Mouse (Mus musculus) MN1 (cell line): ENCODE results near the gene Shroom3.

Experiments
- DNase-seq: peaks from one replicate; pipeline ENCODE4 v3.0.0-alpha.2; 2016; ENCODE audit warnings: low spot score

Gene Shroom3

DNA sequence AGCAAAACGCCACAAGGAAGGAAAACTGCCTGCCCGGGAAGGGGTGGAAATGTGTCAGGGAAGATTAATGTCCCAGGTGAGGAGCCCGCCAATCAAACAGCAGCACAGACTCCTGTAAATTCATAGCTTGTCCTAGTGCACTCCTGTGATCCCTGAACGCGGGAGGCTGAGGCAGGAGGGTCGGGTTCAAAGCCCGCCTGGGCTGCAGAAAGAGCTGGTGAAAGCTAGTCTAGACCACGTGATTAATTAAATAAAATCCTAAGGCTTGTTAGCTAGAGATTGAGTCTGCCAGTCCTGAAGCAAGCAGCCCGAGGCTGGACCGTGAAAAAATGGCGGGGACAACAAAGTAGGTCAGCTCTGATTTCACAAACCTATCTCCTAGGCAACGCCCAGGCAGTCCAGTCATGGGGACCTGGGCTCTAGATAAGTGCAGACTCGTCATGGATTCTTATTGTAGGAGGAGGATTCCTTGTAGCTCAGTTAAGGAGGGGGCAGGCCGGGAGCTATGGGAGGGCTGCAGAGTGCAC lies 322.6 kb downstream of the Shroom3 start:
- DNase-seq, result peak; percentile 61

DNA sequence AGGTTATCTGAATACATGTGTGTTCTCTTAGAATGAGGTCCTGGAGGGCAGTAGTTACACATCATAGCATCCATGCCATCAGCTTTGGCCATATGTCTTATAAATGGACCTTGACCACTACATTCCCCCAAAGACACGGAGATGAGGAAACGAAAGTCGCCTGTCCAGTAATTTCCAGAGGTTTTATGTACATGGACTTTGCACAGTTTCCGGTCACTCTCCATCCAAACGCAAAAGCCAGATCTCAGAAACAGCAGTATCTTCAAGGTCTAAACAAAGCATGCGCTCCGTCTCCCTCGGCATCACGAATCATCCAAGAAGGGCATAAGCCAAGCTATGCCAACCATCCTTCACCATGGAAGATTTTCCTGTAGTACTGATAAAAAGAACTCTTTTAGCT lies 325.0 kb downstream of the Shroom3 start:
- no peak for DNase-seq
